Mouse (Mus musculus): ENCODE results near the gene Tmem164. TPM values are rescaled to one million over a fixed set of nuclear protein-coding genes. Genes with fewer than 3 reads are reported as not detected.

The Tmem164 gene
- polyA plus RNA-seq, 1 experiment: 23.8 TPM

DNA sequence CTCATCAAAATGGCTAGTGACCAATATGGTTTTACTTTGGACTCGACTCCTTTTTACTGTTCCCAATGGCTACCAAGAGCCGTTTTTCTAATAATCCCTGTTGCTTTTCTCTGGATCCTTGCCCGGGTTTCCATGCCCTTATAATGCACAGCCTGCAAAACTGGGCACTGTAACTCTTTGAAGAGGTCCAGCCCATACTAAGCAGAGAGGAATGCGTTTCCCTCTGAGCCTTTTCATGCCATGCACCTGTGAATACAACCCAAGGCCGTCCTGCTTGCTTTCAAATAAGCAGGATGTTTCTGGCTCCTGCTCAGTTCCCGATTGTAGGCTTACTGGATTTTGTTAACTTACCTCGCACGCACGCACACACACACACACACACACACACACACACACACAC, 7.3 kb downstream of the Tmem164 start:
- no peak for DNase-seq (ENCODE audit: low spot score)

DNA sequence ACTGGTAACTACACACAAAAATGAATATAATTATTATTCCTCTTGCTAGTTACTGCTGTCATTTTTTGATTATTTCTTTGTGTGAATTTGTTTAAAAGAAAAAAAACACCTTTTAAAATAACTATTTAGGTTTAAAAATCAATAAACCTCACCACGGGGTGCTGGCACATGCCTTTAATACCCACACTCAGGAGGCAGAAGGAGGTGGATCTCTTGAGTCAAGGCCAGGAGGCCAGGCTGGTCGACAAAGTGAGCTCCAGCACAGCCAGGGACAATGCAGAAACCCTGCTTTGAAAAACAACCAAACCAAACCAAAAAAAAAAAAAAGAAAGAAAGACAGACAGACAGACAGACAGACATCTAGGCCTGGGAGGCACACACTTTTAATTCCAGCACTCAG, 12.1 kb downstream of the Tmem164 start:
- no peak for DNase-seq (ENCODE audit: low spot score)

DNA sequence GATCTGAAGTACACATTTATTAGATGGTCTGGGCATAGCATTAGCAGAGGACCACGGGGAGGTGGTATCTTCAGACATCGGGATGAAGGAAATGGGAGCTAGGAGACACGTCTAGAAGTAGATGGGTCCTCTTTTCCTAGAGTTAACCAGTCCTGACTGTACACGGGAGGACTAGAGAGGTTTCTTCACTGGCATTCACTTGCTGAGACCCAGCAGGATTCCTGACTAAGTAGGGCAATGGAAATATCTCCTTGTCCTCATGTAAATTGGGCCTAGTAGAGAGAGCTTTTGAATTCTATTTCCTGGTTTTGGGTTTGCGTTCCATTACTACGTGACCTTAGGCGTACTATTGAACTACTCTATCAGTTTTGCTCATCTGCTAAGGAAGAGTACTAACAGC, 13.1 kb downstream of the Tmem164 start:
- DNase-seq (ENCODE audit: low spot score): no peak

DNA sequence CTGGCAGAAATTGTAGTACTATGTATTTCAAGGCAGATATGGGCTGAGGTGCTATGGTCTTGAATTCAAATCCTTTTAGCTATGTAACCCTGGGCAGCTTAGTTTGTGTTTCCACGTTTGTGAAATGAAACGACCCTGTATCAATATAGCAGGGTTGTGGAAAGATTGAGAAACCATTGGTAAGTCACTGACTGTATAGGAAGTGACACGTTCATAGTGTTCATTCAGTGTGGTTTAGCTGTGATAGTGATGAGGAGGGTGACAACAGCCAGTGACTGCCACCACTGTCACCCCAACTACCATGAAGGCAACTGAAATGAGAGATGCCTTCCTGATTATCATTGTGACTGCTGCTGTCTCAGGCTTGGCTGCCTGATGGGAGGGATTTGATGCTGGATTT, 13.7 kb downstream of the Tmem164 start:
- DNase-seq (ENCODE audit: low spot score): no peak

DNA sequence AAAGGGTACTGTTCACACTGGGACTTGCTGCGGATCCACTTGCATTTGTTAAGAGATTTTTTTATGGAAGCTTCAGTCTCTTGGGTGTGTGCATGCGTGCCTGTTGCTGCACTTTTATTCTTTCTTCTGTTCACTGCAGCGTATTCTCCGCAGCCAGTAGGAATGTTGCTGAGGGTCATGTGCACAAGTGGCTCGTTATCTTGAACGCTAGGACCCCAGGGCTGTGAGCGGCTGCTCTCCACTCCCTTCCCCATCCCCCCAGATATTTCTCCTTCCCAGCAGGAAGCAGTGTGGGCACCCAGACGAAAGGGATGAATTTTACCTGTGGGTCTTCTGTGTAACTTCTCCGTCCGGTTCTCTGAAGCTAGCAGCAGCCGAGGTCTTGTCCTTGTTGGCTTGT, 15.6 kb downstream of the Tmem164 start:
- DNase-seq (ENCODE audit: low spot score): no peak

DNA sequence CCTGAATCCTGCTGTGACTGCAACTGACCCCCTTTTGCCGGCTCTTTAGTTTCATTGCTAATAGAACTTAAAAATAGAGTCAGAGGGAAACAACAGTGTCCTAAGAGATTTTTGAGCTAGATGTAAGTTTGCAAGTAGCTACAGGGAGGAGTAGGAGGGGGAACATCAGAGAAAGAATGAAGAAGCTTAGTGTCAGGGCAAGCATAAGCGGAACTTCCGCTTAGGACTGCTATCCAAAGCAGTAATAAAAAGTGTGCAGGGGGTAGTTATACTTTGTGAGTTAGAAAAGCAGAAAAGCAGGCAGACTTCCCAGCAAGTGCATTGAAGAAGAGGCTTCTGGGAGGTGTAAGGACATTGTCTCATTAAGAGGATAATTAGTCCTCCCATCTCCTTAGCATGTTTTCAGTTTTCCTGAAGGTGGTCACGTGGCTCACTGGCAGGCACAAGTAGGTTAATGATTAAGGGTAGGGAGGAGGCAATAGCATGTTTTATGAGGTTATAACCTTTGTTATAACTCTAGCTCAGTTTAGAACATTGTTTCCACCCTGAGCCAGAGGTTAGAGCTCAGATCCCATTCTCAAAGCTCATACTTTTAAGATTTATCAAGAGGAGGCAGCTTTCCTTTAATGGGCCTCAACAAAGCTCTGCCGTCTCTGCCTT, 16.5 kb downstream of the Tmem164 start:
- no peak for DNase-seq (ENCODE audit: low spot score)

DNA sequence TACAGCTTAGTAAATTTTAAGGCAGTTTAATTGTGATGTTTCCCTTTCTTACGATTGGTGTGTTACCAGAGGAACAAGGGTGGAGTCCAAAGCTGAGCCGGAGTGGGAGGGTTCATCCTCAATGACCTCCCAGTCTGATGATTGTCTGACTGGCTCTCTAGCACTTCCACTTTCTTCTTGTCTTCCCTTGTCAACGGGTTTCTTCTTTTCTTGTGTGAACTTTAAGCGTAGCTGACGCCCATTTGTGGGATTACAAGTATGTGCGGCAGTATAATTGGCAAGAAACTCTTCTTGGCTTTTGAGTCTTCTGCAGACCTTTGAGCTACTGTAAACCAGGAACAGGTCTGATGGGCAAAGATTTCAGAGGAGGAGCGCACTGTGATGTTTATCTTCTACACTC, 17.0 kb downstream of the Tmem164 start:
- DNase-seq (ENCODE audit: low spot score): no peak

DNA sequence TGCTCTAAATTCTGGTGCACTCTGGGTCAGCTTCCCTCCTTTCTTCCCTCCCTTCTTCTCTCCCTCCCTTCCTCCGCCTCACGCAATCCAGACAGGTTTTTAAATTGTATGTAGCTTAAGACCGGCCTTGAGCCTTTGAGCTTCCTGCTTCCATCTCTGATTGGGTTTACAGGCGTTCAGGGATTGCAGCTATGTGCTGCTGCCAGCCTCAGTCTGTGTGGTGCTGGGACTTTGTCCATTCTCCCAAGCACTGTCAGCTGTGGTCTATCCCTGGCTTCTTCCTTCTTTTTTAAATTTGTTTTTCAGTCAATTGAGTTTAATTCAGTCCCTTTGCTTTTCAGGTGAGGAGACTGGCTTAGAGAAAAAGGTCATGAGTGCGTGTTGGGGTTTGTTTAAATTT, 20.9 kb downstream of the Tmem164 start:
- DNase-seq (ENCODE audit: low spot score): no peak

DNA sequence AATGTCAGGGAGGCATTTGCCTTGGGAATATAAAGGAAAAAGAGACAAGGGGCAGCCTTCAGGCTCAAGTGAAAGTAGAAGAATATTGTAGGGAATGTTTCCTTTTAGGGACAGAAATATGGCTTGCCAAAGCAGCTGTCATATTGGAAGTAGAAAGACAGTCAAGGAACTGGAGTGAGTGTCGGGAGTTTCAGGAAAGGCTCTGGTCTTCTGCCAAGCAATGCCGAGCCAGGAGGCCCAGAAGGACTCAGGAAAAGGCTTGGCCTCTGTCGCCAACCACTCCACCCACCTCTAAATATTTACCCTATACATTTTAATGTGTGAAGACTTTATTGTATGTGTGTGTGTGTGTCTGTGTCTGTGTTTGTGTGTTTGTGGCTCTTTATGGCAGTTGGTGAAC, 21.4 kb downstream of the Tmem164 start:
- DNase-seq (ENCODE audit: low spot score): no peak

DNA sequence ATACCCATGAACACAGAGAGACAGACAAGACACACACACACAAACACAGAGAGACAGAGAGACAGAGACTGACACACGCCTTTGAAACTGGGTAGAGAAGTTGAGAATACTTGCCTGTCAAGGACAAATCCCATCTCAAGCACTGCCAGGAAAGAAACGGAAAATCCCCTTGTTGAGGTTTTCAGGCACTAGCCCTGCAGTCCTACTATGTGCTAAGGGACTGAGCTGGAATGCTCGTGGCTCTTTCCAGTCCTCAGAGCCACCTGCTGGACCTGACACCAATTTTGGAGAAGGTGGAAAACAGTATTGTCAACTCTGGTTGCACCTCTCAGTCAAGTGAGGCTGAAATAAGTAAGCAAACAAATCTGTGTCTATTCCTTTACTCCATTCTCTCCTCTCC, 22.7 kb downstream of the Tmem164 start:
- no peak for DNase-seq (ENCODE audit: low spot score)

DNA sequence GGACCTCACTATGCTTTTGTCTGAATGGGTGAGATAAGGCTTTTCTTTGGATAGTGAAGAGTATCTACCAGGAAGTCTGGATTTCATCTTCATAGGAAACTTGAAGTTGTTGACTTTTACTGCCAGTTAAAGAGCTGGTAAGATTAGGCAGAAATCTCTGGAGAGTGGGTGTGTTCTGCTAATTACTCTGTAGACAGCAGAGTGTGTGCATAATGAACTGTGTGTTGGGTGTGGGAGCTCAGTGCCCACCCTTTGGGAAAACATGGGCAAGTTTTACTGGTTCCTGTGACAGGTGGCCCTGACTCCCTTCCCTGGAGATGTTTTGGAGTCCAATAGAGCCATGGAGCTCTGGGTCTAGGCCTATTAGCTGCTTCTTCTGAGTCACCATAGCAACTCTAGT, 27.1 kb downstream of the Tmem164 start:
- DNase-seq (ENCODE audit: low spot score): no peak

DNA sequence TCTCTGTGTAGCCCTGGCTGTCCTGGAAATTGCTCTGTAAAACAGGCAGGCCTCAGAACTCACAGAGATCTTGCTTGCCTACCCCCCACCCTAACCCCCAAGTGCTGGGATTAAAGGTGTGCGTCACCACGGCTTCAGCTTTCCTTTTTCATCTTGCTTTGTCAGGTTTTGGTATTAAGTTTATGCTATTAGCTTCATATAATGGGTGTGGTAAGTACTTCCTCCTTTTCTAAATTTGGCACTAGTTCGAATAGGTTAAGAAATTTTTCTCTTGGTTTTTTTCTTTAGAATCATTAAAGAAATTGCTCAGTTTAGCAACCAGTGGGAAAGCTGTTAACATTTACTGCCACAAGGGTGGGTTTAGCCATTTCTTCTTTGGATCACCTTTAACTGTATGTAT, 34.8 kb downstream of the Tmem164 start:
- DNase-seq (ENCODE audit: low spot score): no peak

DNA sequence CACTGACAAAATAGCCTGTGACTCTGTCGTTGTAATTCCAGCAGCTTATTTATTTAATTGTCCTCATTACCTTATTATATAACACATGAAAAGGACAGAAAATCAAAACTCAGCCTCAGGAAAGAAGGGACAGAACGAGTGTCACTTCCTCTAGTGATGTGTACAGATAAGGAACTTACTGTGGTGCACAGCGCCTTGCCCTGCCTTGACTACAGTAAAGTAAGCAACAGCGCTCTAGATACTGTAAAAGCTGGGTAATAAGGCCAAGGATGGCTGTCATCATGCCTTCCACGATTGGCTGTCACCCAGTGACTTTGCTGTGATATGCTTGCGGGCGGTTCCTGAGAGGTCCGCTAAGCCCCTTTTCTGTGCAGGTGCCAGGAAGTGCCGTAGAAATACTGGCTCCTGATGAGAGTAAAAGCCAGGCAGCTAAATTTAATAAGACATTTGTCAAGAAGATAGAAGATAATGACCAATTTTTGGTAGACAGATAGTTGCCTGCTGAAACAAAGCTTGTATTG, 36.8 kb downstream of the Tmem164 start:
- no peak for DNase-seq (ENCODE audit: low spot score)

DNA sequence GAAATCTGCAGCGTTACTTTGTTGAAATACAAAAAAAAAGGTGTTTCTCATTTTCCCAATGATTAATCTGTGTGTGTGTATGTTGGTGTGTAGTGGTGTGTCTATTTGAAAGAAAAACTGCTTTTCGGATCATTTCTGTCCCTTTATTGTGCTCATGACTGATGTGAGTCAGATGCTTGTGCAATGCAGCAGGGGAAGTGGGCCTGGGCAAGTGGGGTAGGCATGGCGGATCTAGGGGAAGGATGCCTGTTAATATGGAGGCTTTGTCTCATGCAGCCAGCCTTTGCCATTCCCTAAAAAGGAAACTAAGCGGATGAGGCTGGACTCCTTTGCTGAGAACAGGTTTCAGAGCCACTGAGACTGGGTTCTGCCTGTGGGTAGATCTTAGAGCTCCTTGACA, 37.6 kb downstream of the Tmem164 start:
- no peak for DNase-seq (ENCODE audit: low spot score)

DNA sequence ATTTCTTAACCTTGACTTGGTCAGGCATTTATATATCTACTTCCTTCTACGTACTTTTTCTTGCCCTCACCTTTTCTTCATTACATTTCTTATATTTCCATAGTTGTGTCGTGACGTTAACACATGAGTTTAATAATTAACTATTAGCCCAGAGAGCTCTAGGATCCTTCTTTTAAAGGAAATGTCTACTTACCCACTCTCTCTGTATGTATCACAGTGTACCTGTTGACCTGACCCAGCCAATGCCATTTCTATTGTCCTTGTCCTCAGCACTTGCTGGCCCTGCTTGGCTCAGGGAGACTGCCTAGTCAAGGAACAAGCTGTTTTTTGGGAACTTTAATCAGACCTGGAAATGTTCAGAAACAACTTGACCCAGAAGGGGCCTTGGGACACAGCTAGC, 40.7 kb downstream of the Tmem164 start:
- DNase-seq (ENCODE audit: low spot score): no peak

DNA sequence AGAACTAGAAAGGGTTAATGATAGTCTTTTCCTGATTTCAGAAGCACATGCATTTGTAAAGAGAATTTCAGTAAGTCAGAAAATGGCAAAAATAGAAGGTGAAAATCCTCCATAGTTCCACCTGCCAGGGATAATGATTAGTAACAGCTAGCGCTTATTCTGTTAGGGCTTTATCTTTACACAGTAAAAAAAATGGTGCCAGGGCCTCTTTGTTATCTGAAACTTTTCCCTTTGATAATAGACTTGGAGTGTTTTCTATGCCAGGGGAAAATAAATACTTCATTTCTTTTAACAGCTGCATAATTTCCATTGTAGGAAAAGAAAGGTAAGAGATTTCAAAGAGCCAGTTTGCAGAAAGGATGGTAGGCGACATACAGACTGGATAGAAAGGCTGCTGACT, 43.0 kb downstream of the Tmem164 start:
- no peak for DNase-seq (ENCODE audit: low spot score)

DNA sequence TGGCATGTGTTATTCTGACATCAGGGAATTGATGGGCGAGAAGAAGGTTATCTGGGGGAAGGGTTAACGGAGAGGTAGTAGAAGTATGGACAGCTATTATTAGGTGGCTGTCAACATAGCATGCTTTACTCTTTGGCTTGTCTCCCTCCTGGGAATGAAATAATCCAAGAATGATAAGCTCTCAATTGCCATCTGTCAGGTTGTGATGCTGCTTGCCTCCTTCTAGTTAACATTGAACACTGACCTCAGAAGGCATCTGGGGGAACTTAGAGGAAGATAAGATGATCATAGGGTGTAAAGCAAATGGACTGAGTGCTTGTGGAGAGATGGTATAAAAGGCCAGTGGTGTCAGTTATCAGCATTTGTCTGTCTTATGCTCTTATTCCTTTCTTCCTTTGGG, 44.4 kb downstream of the Tmem164 start:
- no peak for DNase-seq (ENCODE audit: low spot score)

DNA sequence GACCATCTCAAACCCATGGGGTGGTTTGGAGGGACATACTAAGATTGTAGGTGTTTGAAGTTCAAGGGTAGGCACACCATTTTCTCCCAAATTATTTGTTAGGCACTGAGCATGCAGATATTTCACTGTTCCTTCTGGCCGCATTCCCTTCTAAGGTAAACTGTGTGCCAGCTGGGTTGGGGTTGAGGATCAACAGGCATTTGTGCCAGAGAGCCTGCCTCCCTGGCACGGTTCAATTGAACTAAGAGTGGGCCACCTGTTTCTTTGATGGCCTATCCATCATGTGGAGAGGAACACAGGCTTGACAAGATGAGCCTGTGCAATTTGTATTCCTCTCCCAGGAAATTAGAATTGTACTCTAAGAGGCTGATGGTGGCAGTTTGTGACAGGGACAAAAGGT, 45.1 kb downstream of the Tmem164 start:
- no peak for DNase-seq (ENCODE audit: low spot score)

DNA sequence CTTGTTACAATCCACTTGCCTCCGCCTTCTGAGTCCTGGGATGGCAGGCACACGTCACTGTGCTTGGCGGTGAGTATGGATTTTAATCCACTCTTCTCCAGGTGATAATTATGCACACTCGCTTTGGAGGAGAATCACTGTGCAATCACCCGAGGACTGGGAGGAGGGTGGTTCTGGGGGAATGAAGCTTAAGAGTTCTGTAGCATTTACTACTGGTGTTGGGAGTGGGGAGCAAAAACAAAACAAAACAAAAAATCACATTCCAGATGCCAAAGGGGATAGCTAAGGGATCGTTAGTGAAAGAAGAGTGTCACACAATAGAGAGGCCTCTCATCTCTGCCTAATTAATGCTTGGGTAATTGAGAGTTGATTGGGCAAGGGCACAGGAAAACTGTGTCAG, 46.6 kb downstream of the Tmem164 start:
- no peak for DNase-seq (ENCODE audit: low spot score)

DNA sequence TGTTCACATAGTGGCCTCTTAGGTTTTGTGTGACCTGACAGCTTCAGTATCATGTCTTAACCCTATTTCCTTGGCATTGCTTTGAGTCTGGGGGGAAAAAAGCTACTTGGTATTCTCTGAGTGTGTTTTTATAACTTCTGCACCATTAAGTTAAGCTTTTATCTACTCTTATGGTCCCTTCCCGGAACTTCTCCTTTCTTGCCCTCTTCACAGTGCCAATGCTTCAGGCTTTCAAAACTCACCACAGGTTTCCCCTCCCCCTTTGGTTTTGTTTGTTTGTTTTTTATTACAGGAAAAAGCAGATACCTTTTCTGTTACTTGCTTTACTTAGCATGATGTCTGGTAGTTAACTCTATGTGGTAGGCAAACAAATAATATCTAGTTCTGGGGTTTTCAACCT, 47.8 kb downstream of the Tmem164 start:
- no peak for DNase-seq (ENCODE audit: low spot score)

DNA sequence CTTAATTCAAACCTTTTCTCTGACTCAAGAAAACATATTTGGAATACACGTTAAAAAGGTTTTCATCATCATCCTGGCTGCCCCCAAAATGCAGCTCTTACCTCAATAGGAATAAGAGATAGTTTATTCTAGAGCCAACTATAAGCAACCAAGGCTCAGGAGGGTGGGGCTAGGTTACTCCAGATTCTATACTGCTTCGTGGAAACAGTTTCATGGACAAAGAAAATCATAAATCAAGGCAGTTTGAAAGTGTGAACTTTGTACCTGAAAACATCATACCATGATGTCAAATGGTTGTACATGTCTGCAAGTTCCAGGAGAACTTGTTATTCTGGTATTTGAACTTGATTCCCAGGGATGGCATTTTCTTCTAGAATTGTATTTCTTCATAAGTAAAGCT, 48.3 kb downstream of the Tmem164 start:
- DNase-seq (ENCODE audit: low spot score): no peak

DNA sequence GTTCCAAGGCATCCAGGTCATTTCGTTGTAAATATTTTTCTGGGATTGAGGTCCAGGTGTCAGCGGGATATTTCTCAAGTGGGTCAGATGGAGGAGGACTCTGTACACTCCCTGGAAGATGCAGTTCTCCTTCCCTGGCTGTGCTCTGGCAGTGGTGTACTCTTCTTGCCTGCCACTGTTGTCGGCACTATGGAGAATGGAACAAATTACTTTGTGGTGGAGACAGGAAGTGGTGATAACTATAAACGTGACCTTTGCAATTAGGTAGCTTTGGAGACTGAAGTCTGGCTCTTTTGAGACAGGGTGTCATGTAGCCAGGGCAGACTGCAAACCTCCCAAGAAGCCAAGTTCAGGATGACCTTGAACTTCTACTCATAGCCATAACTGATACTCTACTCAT, 55.9 kb downstream of the Tmem164 start:
- no peak for DNase-seq (ENCODE audit: low spot score)

DNA sequence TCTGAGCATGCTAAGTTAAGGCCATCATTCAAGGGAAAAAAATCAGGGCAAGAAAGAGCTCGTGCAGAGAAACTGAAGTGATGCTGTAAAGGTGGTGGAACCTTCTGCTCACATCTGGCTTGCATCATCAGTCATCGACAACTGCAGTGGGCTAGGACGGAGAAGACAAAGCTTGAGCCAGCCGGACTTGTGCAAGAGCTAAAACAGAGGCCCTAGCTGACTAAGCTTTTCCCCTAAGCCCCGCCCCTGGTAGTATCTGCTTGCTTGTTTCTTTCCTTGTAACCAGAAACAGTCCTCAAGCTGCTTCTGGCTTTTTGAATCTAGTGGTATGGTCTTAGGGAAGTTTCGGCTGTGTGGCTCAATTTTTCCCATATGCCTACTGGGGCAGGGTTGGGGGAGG, 56.5 kb downstream of the Tmem164 start:
- DNase-seq (ENCODE audit: low spot score): no peak

DNA sequence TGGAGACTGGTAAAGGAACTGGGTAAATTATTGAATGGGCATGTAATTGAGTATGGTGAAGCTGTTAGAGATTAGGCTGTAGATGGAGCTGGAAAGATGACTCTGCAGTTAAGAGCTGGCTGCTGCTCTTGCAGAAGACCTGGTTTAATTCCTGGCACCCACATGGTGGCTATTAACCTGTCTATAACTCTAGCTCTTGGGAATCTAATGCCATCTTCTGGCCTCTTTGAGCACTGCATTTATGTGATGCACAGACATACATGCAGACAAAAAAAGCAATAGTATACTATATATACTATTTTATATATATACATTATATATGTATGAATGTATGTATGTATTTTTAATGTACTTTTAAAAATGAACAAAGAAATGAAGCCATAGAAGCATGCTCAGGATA, 66.2 kb downstream of the Tmem164 start:
- no peak for DNase-seq (ENCODE audit: low spot score)
